Mouse (Mus musculus) MEL (cell line): ENCODE measurements around the gene Dmpk. TPM values are rescaled to one million over a fixed set of nuclear protein-coding genes. Genes with fewer than 3 reads are reported as not detected.

Experiments used
- DNase-seq: peaks from one replicate; pipeline ENCODE4 v3.0.0; 2011; ENCODE audit warnings: low read depth, low spot score
- H3K27ac ChIP-seq: 2 replicates; pipeline ENCODE4 v1.5.1; 2012; ENCODE audit warnings: low read depth, mild to moderate bottlenecking, control low read depth, low read length, moderate library complexity; ENCODE audit not compliant: control insufficient read depth
- H3K27me3 ChIP-seq, 2 experiments: fragments of 150-350 bp in 1 of 2; sonication (generic) in 1 of 2; 2 replicates each; pipeline ENCODE4 v1.6.1; 2012; ENCODE audit warnings: low read length in 2 of 2, mild to moderate bottlenecking in 2 of 2, improper control_type of control experiment in 1 of 2, moderate library complexity in 1 of 2; ENCODE audit not compliant: insufficient read depth in 2 of 2, control insufficient read depth in 1 of 2
- H3K36me3 ChIP-seq, 2 experiments: 2 replicates each; pipeline ENCODE4 v1.6.1; 2012 to 2014; ENCODE audit warnings: low read length in 2 of 2, improper control_type of control experiment in 1 of 2, inconsistent platforms in 1 of 2, mild to moderate bottlenecking in 1 of 2; ENCODE audit not compliant: insufficient read depth in 2 of 2, control insufficient read depth in 1 of 2
- H3K4me1 ChIP-seq, 2 experiments: fragments of 150-350 bp in 1 of 2; sonication (generic) in 1 of 2; 2 replicates each; pipeline ENCODE4 v1.6.1; 2012; ENCODE audit warnings: low read length in 2 of 2, improper control_type of control experiment in 1 of 2, mild to moderate bottlenecking in 1 of 2; ENCODE audit not compliant: insufficient read depth in 2 of 2, control insufficient read depth in 1 of 2
- H3K4me3 ChIP-seq, 2 experiments: fragments of 150-350 bp in 1 of 2; sonication (generic) in 1 of 2; 2 replicates each; pipeline ENCODE4 v1.5.1; 2012; ENCODE audit warnings: low read depth in 2 of 2, low read length in 2 of 2, mild to moderate bottlenecking in 2 of 2, moderate library complexity in 2 of 2, control low read depth in 1 of 2, improper control_type of control experiment in 1 of 2; ENCODE audit not compliant: control insufficient read depth in 1 of 2, insufficient read depth in 1 of 2
- H3K79me2 ChIP-seq: 2 replicates; pipeline ENCODE4 v1.6.1; 2012; ENCODE audit warnings: mild to moderate bottlenecking, low read length, moderate library complexity; ENCODE audit not compliant: control insufficient read depth, poor library complexity, insufficient read depth
- H3K9ac ChIP-seq: 2 replicates; pipeline ENCODE4 v1.6.1; 2012; ENCODE audit warnings: low read depth, mild to moderate bottlenecking, control low read depth, low read length, moderate library complexity; ENCODE audit not compliant: control insufficient read depth, poor library complexity, severe bottlenecking
- H3K9me3 ChIP-seq: fragments of 150-350 bp; sonication (generic); replicated peaks from 2 replicates; pipeline ENCODE4 v1.6.1; 2012; ENCODE audit warnings: mild to moderate bottlenecking, low read length, improper control_type of control experiment, moderate library complexity; ENCODE audit not compliant: insufficient read depth
- BHLHE40 ChIP-seq: IDR thresholded peaks from 2 replicates; pipeline ENCODE4 v1.6.1; 2012; ENCODE audit warnings: low read depth, mild to moderate bottlenecking, inconsistent platforms, low read length, improper control_type of control experiment, borderline replicate concordance
- CHD1 ChIP-seq: IDR thresholded peaks from 2 replicates; pipeline ENCODE4 v1.6.1; 2012; ENCODE audit warnings: low read depth, mild to moderate bottlenecking, inconsistent platforms, low read length, improper control_type of control experiment
- CTCF ChIP-seq, 3 experiments: IDR thresholded peaks in 2 of 3; conservative IDR thresholded peaks in 1 of 3; 2 replicates each; pipeline ENCODE4 v1.5.1; 2011 to 2012; ENCODE audit warnings: low read length in 3 of 3, low read depth in 2 of 3, mild to moderate bottlenecking in 2 of 3, improper control_type of control experiment in 1 of 3, inconsistent platforms in 1 of 3, mixed read lengths in 1 of 3, moderate library complexity in 1 of 3; ENCODE audit not compliant: control insufficient read depth in 1 of 3, insufficient read depth in 1 of 3, poor library complexity in 1 of 3, severe bottlenecking in 1 of 3
- EP300 ChIP-seq, 2 experiments: IDR thresholded peaks; 2 replicates each; pipeline ENCODE4 v1.6.1; 2011; ENCODE audit warnings: improper control_type of control experiment in 2 of 2, low read length in 2 of 2, low read depth in 1 of 2, mild to moderate bottlenecking in 1 of 2
- GABPA ChIP-seq: IDR thresholded peaks from 2 replicates; pipeline ENCODE4 v1.6.1; 2012; ENCODE audit warnings: low read depth, mild to moderate bottlenecking, inconsistent platforms, low read length, improper control_type of control experiment, moderate library complexity
- GATA1 ChIP-seq: IDR thresholded peaks from 2 replicates; pipeline ENCODE4 v1.6.1; 2011; ENCODE audit warnings: low read depth, low read length, improper control_type of control experiment
- JUND ChIP-seq: IDR thresholded peaks from 2 replicates; pipeline ENCODE4 v1.6.1; 2011; ENCODE audit warnings: low read depth, mild to moderate bottlenecking, improper control_type of control experiment, low read length
- MAFK ChIP-seq: IDR thresholded peaks from 2 replicates; pipeline ENCODE4 v1.6.1; 2011; ENCODE audit warnings: low read depth, mild to moderate bottlenecking, low read length, improper control_type of control experiment, borderline replicate concordance
- MAZ ChIP-seq: IDR thresholded peaks from 2 replicates; pipeline ENCODE4 v1.6.1; 2012; ENCODE audit warnings: low read depth, mild to moderate bottlenecking, inconsistent platforms, low read length, improper control_type of control experiment
- MXI1 ChIP-seq: IDR thresholded peaks from 2 replicates; pipeline ENCODE4 v1.6.1; 2011; ENCODE audit warnings: mild to moderate bottlenecking, low read depth, low read length, improper control_type of control experiment
- MYB ChIP-seq: IDR thresholded peaks from 2 replicates; pipeline ENCODE4 v1.6.1; 2011; ENCODE audit warnings: mild to moderate bottlenecking, low read depth, low read length, improper control_type of control experiment
- MYC ChIP-seq: IDR thresholded peaks from 2 replicates; pipeline ENCODE4 v1.6.1; 2011; ENCODE audit warnings: low read depth, mild to moderate bottlenecking, low read length, improper control_type of control experiment, moderate library complexity
- POLR2A ChIP-seq, 2 experiments: IDR thresholded peaks; 2 replicates each; pipeline ENCODE4 v1.6.1; 2011 to 2012; ENCODE audit warnings: low read length in 2 of 2, mild to moderate bottlenecking in 2 of 2, control low read depth in 1 of 2, improper control_type of control experiment in 1 of 2, low read depth in 1 of 2, moderate library complexity in 1 of 2; ENCODE audit not compliant: control insufficient read depth in 1 of 2, insufficient read depth in 1 of 2, poor library complexity in 1 of 2
- TAL1 ChIP-seq: IDR thresholded peaks from 2 replicates; pipeline ENCODE4 v1.6.1; 2012; ENCODE audit warnings: mild to moderate bottlenecking, inconsistent platforms, low read length, moderate library complexity, mixed read lengths
- TBP ChIP-seq: IDR thresholded peaks from 2 replicates; pipeline ENCODE4 v1.8.0; 2011; ENCODE audit warnings: low read depth, low read length, improper control_type of control experiment
- TCF12 ChIP-seq: IDR thresholded peaks from 2 replicates; pipeline ENCODE4 v1.6.1; 2014; ENCODE audit warnings: low read depth, mild to moderate bottlenecking, inconsistent platforms, low read length, improper control_type of control experiment, moderate library complexity
- UBTF ChIP-seq: IDR thresholded peaks from 2 replicates; pipeline ENCODE4 v1.6.1; 2012; ENCODE audit warnings: low read depth, mild to moderate bottlenecking, inconsistent platforms, low read length, improper control_type of control experiment, moderate library complexity, borderline replicate concordance; ENCODE audit not compliant: insufficient read depth
- USF1 ChIP-seq: IDR thresholded peaks from 2 replicates; pipeline ENCODE4 v1.6.1; 2014; ENCODE audit warnings: low read depth, mild to moderate bottlenecking, inconsistent platforms, low read length, improper control_type of control experiment, moderate library complexity
- ZC3H11A ChIP-seq: IDR thresholded peaks from 2 replicates; pipeline ENCODE4 v1.6.1; 2012; ENCODE audit warnings: low read depth, mild to moderate bottlenecking, inconsistent platforms, low read length, improper control_type of control experiment
- ZKSCAN1 ChIP-seq: IDR thresholded peaks from 2 replicates; pipeline ENCODE4 v1.6.1; 2012; ENCODE audit warnings: low read depth, mild to moderate bottlenecking, inconsistent platforms, low read length, improper control_type of control experiment, moderate library complexity
- ZNF384 ChIP-seq: IDR thresholded peaks from 2 replicates; pipeline ENCODE4 v1.6.1; 2012; ENCODE audit warnings: low read depth, mild to moderate bottlenecking, inconsistent platforms, low read length, improper control_type of control experiment
- polyA plus RNA-seq, 2 experiments: library from polyadenylated mRNA; stranded (reverse) in 1 of 2; unstranded in 1 of 2; fragments of >175 nt in 1 of 2; fragments of >200 nt in 1 of 2; gene quantifications; 2 replicates each; pipeline versions ENCODE4 v1.2.1 to v1.2.4; 2012; ENCODE audit warnings: low replicate concordance in 2 of 2, low read depth in 1 of 2; ENCODE audit not compliant: insufficient read length in 2 of 2, insufficient read depth in 1 of 2, missing spikeins in 1 of 2
- total RNA-seq: library from RNA; depleted of rRNA; stranded (reverse); fragments of 300-350 nt; gene quantifications from 2 replicates; pipeline ENCODE4 v1.2.3, GENCODE M21; 2012

Dmpk gene
- total and polyA plus RNA-seq, 3 experiments, result 5.4 to 29.3 TPM; not detected in 1

DNA sequence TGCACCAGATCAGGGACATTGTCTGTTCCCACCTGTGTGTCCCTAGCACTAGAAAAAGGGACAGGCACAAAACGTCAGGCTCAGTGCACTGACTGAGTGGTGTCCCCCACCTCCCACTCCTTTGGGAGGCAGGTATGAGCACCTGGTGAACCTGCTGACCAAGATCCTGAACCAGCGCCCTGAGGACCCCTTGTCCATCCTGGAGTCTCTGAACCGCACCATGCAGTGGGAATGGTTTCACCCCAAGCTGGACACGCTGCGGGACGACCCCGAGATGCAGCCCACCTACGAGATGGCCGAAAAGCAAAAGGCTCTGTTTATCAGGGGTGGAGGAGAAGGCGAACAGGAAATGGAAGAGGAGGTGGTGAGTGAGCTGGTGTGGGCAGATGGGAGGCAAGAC lies 26.2 kb upstream of the Dmpk start:
- H3K27me3 ChIP-seq, result no peaks in the 10 kb centered on the region
- DNase-seq, result no peak
- H3K79me2 ChIP-seq, result no peaks in the 10 kb centered on the region
- TF ChIP-seq JUND (no peak), CTCF (IDR thresholded peaks at IDR 0.05 in 2 of 3, conservative IDR thresholded peaks at IDR 0.05 in 1 of 3; ENCODE audit: control insufficient read depth in 1 of 3, insufficient read depth in 1 of 3, low read depth in 2 of 3, low read length in 3 of 3, poor library complexity in 1 of 3, severe bottlenecking in 1 of 3) (no peak), POLR2A (IDR thresholded peaks at IDR 0.05; ENCODE audit: control insufficient read depth in 1 of 2, insufficient read depth in 1 of 2, low read depth in 1 of 2, low read length in 2 of 2, poor library complexity in 1 of 2) (no peak), EP300 (IDR thresholded peaks at IDR 0.05; ENCODE audit: low read depth in 1 of 2, low read length in 2 of 2) (no peak), ZKSCAN1 (no peak), ZC3H11A (no peak), MXI1 (no peak), BHLHE40 (no peak), CHD1 (no peak), TCF12 (no peak), TBP (no peak), TAL1 (no peak), MYC (no peak), UBTF (no peak)
- no peak overlapping the region for H3K9ac ChIP-seq
- H3K27ac ChIP-seq, result no peak overlapping the region
- no peaks in the 10 kb centered on the region for H3K4me1 ChIP-seq
- no peaks in the 10 kb centered on the region for H3K36me3 ChIP-seq
- no peak overlapping the region for H3K4me3 ChIP-seq
- H3K9me3 ChIP-seq, result no peaks in the 10 kb centered on the region

DNA sequence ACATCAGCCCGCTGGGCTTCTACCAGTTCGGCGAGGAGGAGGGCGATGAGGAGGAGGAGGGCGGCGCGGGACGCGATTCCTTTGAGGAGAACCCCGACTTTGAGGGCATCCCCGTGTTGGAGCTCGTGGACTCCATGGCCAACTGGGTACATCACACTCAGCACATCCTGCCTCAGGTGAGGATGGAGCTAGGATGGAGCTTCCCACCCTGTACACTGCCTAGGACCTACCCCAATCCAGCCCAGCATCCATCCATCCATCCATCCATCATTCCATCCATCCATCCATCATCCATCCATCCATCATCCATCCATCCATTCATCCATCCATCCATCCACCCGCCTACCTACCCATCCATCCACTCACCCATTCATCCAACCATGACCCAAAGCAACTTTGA lies 17.8 kb upstream of the Dmpk start:
- no peaks in the 10 kb centered on the region for H3K27me3 ChIP-seq
- TF ChIP-seq ZKSCAN1, result no peak
- TF ChIP-seq GABPA, result no peak
- TF ChIP-seq MAFK, result no peak
- TF ChIP-seq ZNF384, result no peak
- TF ChIP-seq GATA1, result no peak
- TF ChIP-seq MXI1, result no peak
- no peak for TF ChIP-seq TBP
- TF ChIP-seq USF1, result no peak
- TF ChIP-seq MYB, result no peak
- no peak for TF ChIP-seq MAZ
- no peaks in the 10 kb centered on the region for H3K9me3 ChIP-seq
- no peak for DNase-seq
- no peak overlapping the region for H3K4me3 ChIP-seq
- H3K36me3 ChIP-seq, result no peaks in the 10 kb centered on the region
- no peak overlapping the region for H3K27ac ChIP-seq
- H3K79me2 ChIP-seq, result no peaks in the 10 kb centered on the region
- H3K9ac ChIP-seq, result no peak overlapping the region
- no peaks in the 10 kb centered on the region for H3K4me1 ChIP-seq
